Mouse (Mus musculus) kidney, adult 2 months (tissue): Measurements from ENCODE around the gene Enc1.

Experiments used
- CTCF ChIP-seq: fragments of 200-500 bp; conservative IDR thresholded peaks from 2 replicates; pipeline ENCODE4 v1.5.1; 2011; ENCODE audit warnings: low read depth, mild to moderate bottlenecking, control low read depth, low read length, moderate library complexity, mixed read lengths; ENCODE audit not compliant: insufficient read depth, insufficient read length
- POLR2A ChIP-seq: fragments of 200-500 bp; IDR thresholded peaks from one replicate; pipeline ENCODE4 v1.6.1; 2011; ENCODE audit warnings: low read depth, low read length, control low read depth

DNA sequence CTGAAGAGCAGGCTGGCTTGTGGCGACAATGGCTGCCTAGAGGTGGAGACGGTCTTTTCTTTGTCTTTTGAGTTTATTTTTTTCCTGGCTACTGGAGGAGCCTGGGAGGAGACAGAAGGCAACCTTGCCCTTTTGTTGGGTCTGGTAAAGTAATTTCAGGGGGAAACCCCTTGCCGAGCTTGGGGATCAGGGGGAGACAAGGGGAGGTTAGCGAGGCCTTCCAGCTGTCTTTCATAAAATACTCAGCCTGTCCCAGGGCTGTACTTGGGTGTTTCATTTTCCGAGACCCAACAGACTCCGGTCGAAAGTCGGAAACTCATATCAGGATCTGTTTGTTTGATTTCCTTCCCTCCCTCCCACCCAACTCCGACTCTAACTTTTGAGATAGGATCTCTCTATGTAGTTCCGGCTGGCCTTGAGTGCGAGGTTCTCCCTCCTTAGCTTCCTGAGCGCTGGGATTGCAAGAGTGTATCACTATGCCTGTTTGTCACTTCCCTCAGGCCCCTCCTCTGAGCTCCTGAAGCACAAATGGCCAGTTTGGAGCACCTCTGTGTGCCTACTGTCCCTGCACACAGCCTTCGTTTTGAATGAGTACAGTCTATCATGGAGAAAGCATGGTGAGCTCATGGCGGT, 56.6 kb downstream of the Enc1 start:
- TF ChIP-seq CTCF, result no peak
- no peak for TF ChIP-seq POLR2A
